Mouse (Mus musculus) C2C12 (cell line): ENCODE measurements around the gene Gucd1.

Source experiments
- CEBPB ChIP-seq: IDR thresholded peaks from one replicate; pipeline ENCODE4 v1.6.1; 2011; ENCODE audit warnings: low read depth, mild to moderate bottlenecking, control low read depth, moderate library complexity
- CTCF ChIP-seq: IDR thresholded peaks from one replicate; pipeline ENCODE4 v1.5.1; 2011; ENCODE audit not compliant: control insufficient read depth, insufficient read depth, insufficient read length
- MYOD1 ChIP-seq: IDR thresholded peaks from one replicate; pipeline ENCODE4 v1.6.1; 2011; ENCODE audit warnings: low read depth; ENCODE audit not compliant: control insufficient read depth, insufficient read length

DNA sequence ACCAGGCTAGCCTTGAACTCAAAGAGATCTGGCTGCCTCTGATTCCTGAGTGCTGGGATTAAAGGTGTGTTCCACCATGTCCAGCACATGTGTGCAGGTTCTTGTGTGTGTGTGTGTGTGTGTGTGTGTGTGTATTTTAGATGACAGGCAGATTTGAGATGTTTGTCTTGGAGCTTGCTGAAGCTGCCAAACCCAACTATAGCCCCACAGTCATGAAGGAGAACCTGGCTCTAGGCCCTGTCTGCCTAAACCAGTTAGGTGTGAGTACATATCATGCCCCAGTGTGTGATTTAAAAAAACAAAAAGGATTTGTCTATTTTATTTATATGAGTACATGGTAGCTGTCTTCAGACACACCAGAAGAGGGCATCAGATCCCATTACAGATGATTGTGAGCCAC is 21.9 kb downstream of the Gucd1 start:
- TF ChIP-seq CTCF (no peak), MYOD1 (no peak), CEBPB (no peak)
